Mouse (Mus musculus) bone marrow, adult 2 months (tissue): Measurements from ENCODE around the gene Casp9.

ENCODE experiments used
- CTCF ChIP-seq: fragments of 200-500 bp; IDR thresholded peaks from 2 replicates; pipeline ENCODE4 v1.5.1; 2011; ENCODE audit warnings: low read length, control low read depth; ENCODE audit not compliant: control insufficient read depth, insufficient read depth
- POLR2A ChIP-seq: fragments of 200-500 bp; IDR thresholded peaks from 2 replicates; pipeline ENCODE4 v1.6.1; 2011; ENCODE audit warnings: low read depth, mild to moderate bottlenecking, control low read depth, low read length, borderline replicate concordance; ENCODE audit not compliant: control insufficient read depth

DNA sequence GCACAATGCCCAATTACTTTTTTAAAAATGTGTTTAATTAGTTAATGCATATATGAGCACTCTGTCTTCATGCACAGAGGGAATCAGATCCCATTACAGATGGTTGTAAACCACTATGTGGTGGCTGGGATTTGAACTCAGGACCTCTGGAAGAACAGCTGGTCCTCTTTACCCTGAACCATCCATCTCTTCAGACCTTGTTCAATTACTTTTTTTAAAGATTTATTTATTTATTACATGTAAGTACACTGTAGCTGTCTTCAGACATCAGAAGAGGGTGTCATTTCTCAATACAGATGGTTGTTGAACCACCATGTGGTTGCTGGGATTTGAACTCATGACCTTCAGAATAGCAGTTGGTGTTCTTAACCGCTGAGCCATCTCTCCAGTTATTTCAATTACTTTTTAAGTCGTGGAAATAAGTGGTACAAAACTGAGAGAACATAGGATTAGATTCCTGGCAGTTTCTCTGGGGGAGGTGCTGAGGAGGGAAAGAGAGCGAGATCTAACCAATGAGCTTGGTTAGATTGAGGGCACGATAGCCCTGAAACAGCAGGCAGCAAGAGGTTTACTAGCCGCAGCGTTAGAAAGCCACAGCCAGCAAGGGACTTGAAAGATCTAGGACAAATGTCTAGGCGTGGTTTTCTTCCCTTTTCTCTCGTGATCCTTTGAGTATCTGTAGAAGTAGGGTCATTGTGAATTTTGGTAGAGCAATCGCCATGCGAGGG is 694 bp upstream of the Casp9 start:
- no peak for TF ChIP-seq CTCF
- TF ChIP-seq POLR2A = no peak
